Mouse (Mus musculus) adrenal gland, postnatal 36 days (tissue): Measurements from ENCODE around the gene Higd1c. TPM values are rescaled to one million over a fixed set of nuclear protein-coding genes. Genes with fewer than 3 reads are reported as not detected.
A peak's percentile ranks its signal among the peaks of the same experiment; 100 is the strongest.

ENCODE experiments used
- DNase-seq, 2 experiments: peaks; one replicate each; pipeline ENCODE4 v3.0.0; 2021; ENCODE audit warnings: mixed read lengths in 1 of 2
- total RNA-seq, 2 experiments: library from RNA; stranded (reverse); gene quantifications; 2 replicates each; pipeline ENCODE4 v1.2.3; 2021

The Higd1c gene
- total RNA-seq, 2 experiments from 2014 or later: not detected

DNA sequence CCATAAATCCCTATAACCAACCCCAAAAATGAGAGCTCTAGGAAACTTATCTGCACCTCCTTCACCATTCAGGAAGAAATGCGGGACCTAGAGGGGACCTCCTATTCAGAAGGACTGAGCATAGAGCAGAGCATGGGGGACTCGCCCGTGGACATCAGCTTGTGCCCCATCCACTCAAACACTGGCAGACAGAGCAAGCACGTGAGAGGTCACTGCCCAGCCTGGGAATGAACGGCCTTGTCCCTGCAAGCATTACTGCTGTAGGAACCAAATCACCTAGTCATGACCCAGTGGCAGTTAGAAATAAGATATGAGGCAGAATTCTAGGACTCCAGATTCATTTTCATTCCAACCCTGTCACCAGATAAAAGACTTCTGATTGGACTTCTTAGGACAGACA lies 47.4 kb downstream of the Higd1c start:
- peak in 1 of 2 experiments; percentile 36 for DNase-seq

GRCm38 (mm10) chr15:100413306-100413705 lies 49.0 kb downstream of the Higd1c start:
- no peak for DNase-seq

DNA sequence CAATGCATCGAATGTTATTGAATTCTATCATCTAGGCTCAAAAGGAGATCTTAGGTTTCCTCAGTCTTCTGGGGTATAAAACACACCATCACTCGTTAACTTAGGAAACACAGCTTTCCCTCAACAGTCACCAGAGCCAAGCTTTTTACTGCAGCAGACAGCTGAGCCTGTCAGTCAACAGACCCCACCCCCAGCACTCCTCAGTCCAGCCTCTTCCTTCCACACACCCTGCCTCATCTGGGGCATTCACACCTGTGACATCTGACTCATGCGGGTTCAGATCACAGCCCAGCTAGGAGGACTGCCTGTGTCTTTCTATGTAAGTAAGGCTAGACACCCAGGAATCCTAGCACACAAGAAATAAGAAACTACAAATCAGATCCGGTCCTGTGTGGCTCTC lies 49.7 kb downstream of the Higd1c start:
- DNase-seq: peak in 1 of 2 experiments; percentile 41

DNA sequence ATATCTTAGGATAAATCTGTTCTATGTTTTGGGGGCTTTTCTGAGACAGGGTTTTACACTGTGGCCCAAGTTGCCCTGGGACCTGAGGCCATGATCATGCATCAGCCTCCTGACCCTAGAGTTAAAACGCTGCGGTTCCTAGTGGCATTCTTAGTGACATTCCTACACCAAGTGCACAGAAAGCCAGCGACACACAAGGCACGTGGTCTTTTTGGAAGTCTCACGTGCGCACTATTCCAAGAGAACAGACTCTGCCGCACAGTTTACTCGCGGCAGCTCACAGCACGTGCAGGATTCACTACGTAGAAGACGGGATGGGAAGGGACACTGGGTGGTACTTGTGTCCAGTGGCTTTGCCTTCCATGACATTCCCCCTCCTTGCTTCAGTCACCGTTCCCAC lies 50.6 kb downstream of the Higd1c start:
- no peak for DNase-seq

GRCm38 (mm10) chr15:100415684-100416083 lies 51.3 kb downstream of the Higd1c start:
- peak; percentile 63 to 66 for DNase-seq

DNA sequence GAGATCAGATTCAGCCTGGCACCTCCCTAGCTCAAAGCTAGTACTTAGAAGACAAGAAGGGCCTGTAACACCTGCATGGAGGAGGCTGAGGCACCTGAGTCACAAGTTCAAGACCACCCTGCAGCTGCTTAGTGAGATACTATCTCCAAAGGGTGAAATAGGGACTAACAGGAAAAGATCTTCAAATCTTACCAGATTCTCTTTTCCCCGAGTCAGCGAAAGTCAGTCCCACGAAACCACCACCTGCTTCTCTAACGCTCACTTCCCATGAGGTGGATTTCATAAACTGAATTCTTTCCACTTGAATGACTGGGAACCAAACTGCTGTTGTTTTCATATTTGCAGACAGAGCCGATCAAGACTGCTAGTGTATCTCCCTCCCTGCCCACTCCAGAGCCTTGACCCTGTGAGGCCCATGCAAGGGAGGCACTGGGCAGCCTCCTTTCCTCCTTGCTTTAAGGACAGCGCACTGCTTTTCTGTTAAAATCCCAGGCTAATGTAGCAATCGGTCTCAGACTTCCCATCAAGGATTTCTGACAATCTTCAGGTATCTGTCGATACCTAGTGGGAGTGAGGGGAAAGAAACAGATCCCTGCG lies 53.6 kb downstream of the Higd1c start:
- peak; percentile 46 to 55 for DNase-seq

DNA sequence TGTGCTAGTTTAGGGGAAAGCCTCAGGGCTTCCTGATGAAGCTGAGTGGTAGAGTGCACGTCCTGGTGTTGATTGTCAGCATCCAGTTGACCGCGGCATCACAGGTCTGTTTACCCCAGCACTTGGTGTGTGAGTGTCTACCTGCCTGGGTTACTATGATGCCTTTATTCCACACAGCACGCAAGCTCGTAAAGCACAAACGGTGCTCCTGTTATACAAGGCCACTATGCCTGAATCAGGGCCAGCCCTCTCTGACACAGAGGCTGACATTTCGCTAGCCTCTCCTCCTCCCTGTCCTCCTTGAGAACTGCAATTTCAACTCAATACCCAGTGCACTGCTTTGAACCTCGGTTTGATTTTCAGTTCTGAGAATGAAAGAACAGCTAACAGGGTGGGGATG lies 55.0 kb downstream of the Higd1c start:
- peak; percentile 74 to 78 for DNase-seq

GRCm38 (mm10) chr15:100419901-100420745 lies 55.8 kb downstream of the Higd1c start:
- DNase-seq: peak in 1 of 2 experiments; percentile 40

- DNase-seq: peak in 1 of 2 experiments; percentile 54
These were observed 56.9 kb downstream of the Higd1c start for GRCm38 (mm10) chr15:100421059-100421757.

GRCm38 (mm10) chr15:100421758-100422197 lies 57.4 kb downstream of the Higd1c start, which contains the start of gene Gm5475:
Gene Gm5475 (plus strand): TSS chr15:100422147.
- peak in 1 of 2 experiments; percentile 32 for DNase-seq

DNA sequence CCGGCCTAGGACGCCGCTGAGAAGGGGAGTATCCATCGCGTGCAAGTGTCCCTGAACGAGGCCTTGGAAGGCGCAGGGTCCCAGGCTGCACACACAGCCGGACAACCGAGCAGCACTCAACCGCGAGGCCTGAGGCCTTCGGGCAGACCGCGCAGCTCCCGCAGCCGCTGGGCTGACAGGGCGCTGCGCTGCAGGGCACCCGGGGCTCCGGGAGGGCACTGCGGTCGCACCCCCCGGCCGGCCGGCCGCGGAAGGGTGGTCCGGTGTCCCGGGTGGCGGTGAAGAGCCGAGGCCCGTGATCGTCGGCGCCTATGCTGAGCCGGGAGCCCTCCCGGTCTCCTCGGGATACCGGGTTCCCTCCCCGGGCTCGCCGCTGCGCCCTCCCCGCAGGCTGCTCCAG lies 58.1 kb downstream of the Higd1c start:
- peak; percentile 59 to 62 for DNase-seq

- DNase-seq: peak; percentile 99
These were observed 58.8 kb downstream of the Higd1c start for GRCm38 (mm10) chr15:100422899-100423860.

GRCm38 (mm10) chr15:100423916-100424315 lies 59.6 kb downstream of the Higd1c start:
- peak in 1 of 2 experiments; percentile 44 for DNase-seq

GRCm38 (mm10) chr15:100424396-100425122 lies 60.2 kb downstream of the Higd1c start, which contains the start of gene Slc11a2:
Gene Slc11a2 (minus strand): TSS chr15:100425072.
- DNase-seq: peak in 1 of 2 experiments; percentile 41

- DNase-seq: peak; percentile 54 to 62
These were observed 64.1 kb downstream of the Higd1c start for GRCm38 (mm10) chr15:100428296-100428905.

DNA sequence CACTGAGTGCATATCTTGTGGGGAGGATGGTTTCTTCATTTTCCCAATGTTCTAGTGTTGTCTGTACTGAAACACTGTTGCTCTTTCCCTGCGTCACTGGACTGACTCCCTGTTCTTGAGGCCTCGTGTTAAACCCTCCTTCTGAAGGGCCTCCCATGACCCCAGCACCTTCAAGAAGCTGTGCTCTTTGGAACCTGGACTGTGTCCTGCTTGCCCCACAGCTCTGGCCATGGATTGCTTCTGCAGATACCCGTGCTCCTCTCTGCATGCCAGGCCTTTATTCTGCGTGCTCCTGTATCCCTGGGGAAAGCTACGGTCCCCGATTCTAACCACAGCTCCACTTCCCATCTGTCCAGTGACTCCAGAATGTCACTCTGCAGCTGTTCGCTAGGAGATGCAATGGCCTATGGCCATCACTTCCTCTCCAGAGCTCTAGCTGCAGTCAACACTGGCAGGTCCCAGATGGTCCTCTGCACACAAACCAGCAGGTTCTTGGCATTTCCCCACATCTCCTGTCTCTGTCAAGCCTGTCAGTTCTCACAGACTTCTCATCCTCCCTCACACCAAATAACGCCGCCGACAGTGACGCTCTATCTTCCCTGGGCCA lies 65.7 kb downstream of the Higd1c start:
- no peak for DNase-seq

- DNase-seq: no peak
These were observed 68.9 kb downstream of the Higd1c start for GRCm38 (mm10) chr15:100433234-100433633.
